In the genomic region with DNA sequence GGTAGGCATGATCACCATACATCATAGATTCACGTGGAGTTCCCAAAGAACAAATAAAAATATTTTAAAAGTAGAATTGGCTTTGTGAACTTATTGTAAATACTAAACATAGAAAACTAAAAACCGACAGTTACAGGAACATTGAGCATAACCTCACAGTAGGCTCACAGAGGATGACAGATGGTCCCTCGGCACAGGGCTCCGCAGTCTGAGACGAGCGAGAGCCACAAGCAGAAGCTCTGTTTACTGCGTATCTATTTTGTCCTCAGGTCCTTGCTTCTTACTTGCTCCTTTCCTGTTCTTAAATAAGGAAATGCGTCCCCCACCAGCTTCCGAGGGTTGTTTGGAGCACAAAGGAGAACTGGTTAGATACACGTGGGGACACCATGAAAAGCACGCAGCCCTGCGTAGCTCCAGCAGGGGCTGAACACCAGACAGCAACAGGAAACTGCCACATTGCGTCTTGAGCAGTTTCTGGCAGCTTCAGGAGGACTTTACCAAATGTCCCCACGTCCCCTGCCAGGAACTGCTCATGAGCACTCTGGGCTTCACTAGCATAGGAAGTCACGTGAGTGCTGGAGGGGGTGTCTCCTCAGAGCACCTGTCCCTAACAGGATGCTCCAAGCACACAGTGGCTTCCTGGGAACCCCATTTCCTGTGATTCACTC, we compare ENCODE assay signal across 8 mouse cellular contexts.
A peak's percentile ranks its signal among the peaks of the same experiment; 100 is the strongest.
DNase-seq lines count a peak whose midpoint lies in the region.

No protein-coding gene starts in this region.

- peak; percentile 41 for DNase-seq in kidney, adult 11 months
- DNase-seq in kidney, adult 18-20 months = no peak
- peak; percentile 92 to 97 for DNase-seq in cerebellum, adult 18-20 months
- peak; percentile 47 to 51 for DNase-seq in heart, postnatal 36 days
- peak; percentile 39 to 56 for DNase-seq in left cerebral cortex, adult 18-20 months (ENCODE audit: low spot score in 2 of 2)
- peak; percentile 67 for DNase-seq in right cerebral cortex, postnatal 25 days
- DNase-seq in testis, postnatal 10 days (ENCODE audit: low spot score) = no peak
- no peak for DNase-seq in urinary bladder, postnatal 14 days (ENCODE audit: low spot score)

- intact Hi-C loops in heart, postnatal 36 days (cut with DNase I) = loop anchor here (2.0 to 5.0 kb wide), 2 partner anchors 55 to 116 kb away; no protein-coding TSS in a partner anchor

Comparison
In these comparisons a context has a peak if more than half of its experiments do, and no peak if none do; other contexts are left out.
1. DNase-seq: peak in kidney, adult 11 months (single experiment), cerebellum, adult 18-20 months (2 of 2), heart, postnatal 36 days (2 of 2), left cerebral cortex, adult 18-20 months (2 of 2) and right cerebral cortex, postnatal 25 days (single experiment); none in kidney, adult 18-20 months (single experiment), testis, postnatal 10 days (single experiment) and urinary bladder, postnatal 14 days (single experiment).